Mouse (Mus musculus) hindbrain, embryonic 16.5 days (tissue): Measurements from ENCODE around the gene Dstn. TPM values are rescaled to one million over a fixed set of nuclear protein-coding genes. Genes with fewer than 3 reads are reported as not detected.

Experiments used
- ATAC-seq: fragments of 200-750 bp; cut with Nextera tagmentation; 2 replicates; pipeline ENCODE4 v1.8.0; 2017; ENCODE audit warnings: moderate TSS enrichment, moderate library complexity
- H3K27ac ChIP-seq: fragments of 300-500 bp; sonication (generic); 2 replicates; pipeline ENCODE4 v1.5.1; 2014; ENCODE audit warnings: low read depth, mild to moderate bottlenecking, control low read depth, low read length, moderate library complexity
- H3K27me3 ChIP-seq: fragments of 300-500 bp; sonication (generic); replicated peaks from 2 replicates; pipeline ENCODE4 v1.6.1; 2014; ENCODE audit warnings: low read length; ENCODE audit not compliant: control insufficient read depth, insufficient read depth
- H3K36me3 ChIP-seq: fragments of 300-500 bp; sonication (generic); 2 replicates; pipeline ENCODE4 v1.6.1; 2014; ENCODE audit warnings: mild to moderate bottlenecking, low read length, moderate library complexity, mixed read lengths; ENCODE audit not compliant: control insufficient read depth, insufficient read depth
- H3K4me1 ChIP-seq: fragments of 300-500 bp; sonication (generic); 2 replicates; pipeline ENCODE4 v1.6.1; 2014; ENCODE audit warnings: low read depth, low read length; ENCODE audit not compliant: control insufficient read depth, insufficient read depth
- H3K4me2 ChIP-seq: fragments of 300-500 bp; sonication (generic); 2 replicates; pipeline ENCODE4 v1.6.1; 2014; ENCODE audit warnings: mild to moderate bottlenecking, low read length, control low read depth, moderate library complexity
- H3K4me3 ChIP-seq: fragments of 300-500 bp; sonication (generic); 2 replicates; pipeline ENCODE4 v1.5.1; 2014; ENCODE audit warnings: mild to moderate bottlenecking, low read length, control low read depth, moderate library complexity
- H3K9ac ChIP-seq: fragments of 300-500 bp; sonication (generic); 2 replicates; pipeline ENCODE4 v1.6.1; 2014; ENCODE audit warnings: low read depth, mild to moderate bottlenecking, control low read depth, low read length, moderate library complexity
- H3K9me3 ChIP-seq: fragments of 300-500 bp; sonication (generic); 2 replicates; pipeline ENCODE4 v1.6.1; 2014; ENCODE audit warnings: mild to moderate bottlenecking, low read length, moderate library complexity; ENCODE audit not compliant: control insufficient read depth
- WGBS: fragments of 180-500 bp; shearing (Covaris S2); extraction: QIAGEN DNeasy Blood & Tissue Kit; methylation state at CpG from one replicate; pipeline ENCODE4 v1.1.7; 2014; 5-methylcytosine and 5-hydroxymethylcytosine counted together
- polyA plus RNA-seq: library from polyadenylated mRNA; unstranded; fragments of >200 nt; fragmentation: Nextera tagmentation; extraction: Ambion mirVana; gene quantifications from 2 replicates; pipeline ENCODE4 v1.2.1, GENCODE M21; 2015

The Dstn gene
- polyA plus RNA-seq, 1 experiment from 2014 or later = 431 TPM

- 86% methylated on average over 15 of the region's 15 CpGs for WGBS
- ATAC-seq = no peak
- no peak overlapping the region for H3K4me3 ChIP-seq
- no peaks in the 10 kb centered on the region for H3K36me3 ChIP-seq
- no peaks in the 10 kb centered on the region for H3K9me3 ChIP-seq
- no peak overlapping the region for H3K9ac ChIP-seq
- no peak overlapping the region for H3K27ac ChIP-seq
- H3K4me2 ChIP-seq = no peak overlapping the region
- H3K4me1 ChIP-seq = no peaks in the 10 kb centered on the region
- H3K27me3 ChIP-seq = no peaks in the 10 kb centered on the region
Measured at GRCm38 (mm10) chr2:143889131-143889859, 25.8 kb upstream of the Dstn start.

- no peak overlapping the region for H3K9ac ChIP-seq
- no peaks in the 10 kb centered on the region for H3K9me3 ChIP-seq
- no peak overlapping the region for H3K4me2 ChIP-seq
- no peaks in the 10 kb centered on the region for H3K4me1 ChIP-seq
- no peak for ATAC-seq
- no peaks in the 10 kb centered on the region for H3K36me3 ChIP-seq
- no peaks in the 10 kb centered on the region for H3K27me3 ChIP-seq
- no peak overlapping the region for H3K27ac ChIP-seq
- H3K4me3 ChIP-seq = no peak overlapping the region
- 65% methylated on average over 12 of the region's 12 CpGs for WGBS
Measured at GRCm38 (mm10) chr2:143889860-143890433, 25.2 kb upstream of the Dstn start.

GRCm38 (mm10) chr2:143891302-143892048, 23.6 kb upstream of the Dstn start:
- no peaks in the 10 kb centered on the region for H3K36me3 ChIP-seq
- 91% methylated on average over 10 of the region's 10 CpGs for WGBS
- H3K27ac ChIP-seq = no peak overlapping the region
- ATAC-seq = no peak
- no peaks in the 10 kb centered on the region for H3K27me3 ChIP-seq
- H3K9ac ChIP-seq = no peak overlapping the region
- no peak overlapping the region for H3K4me2 ChIP-seq
- no peaks in the 10 kb centered on the region for H3K9me3 ChIP-seq
- H3K4me3 ChIP-seq = no peak overlapping the region
- H3K4me1 ChIP-seq = no peaks in the 10 kb centered on the region

GRCm38 (mm10) chr2:143899470-143900220, 15.5 kb upstream of the Dstn start:
- no peak overlapping the region for H3K4me3 ChIP-seq
- no peaks in the 10 kb centered on the region for H3K9me3 ChIP-seq
- no peak overlapping the region for H3K4me2 ChIP-seq
- H3K27me3 ChIP-seq = no peaks in the 10 kb centered on the region
- WGBS = 92% methylated on average over 9 of the region's 9 CpGs
- H3K9ac ChIP-seq = no peak overlapping the region
- ATAC-seq = no peak
- no peaks in the 10 kb centered on the region for H3K36me3 ChIP-seq
- no peak overlapping the region for H3K27ac ChIP-seq
- H3K4me1 ChIP-seq = peaks cover 2% of the 10 kb centered on the region; the same call in 1 of the 2 replicates

GRCm38 (mm10) chr2:143900821-143901351, 14.2 kb upstream of the Dstn start:
- WGBS = 74% methylated on average over 5 of the region's 5 CpGs
- H3K4me2 ChIP-seq = no peak overlapping the region
- H3K9ac ChIP-seq = no peak overlapping the region
- H3K4me1 ChIP-seq = peaks cover 2% of the 10 kb centered on the region; the same call in 1 of the 2 replicates
- H3K36me3 ChIP-seq = no peaks in the 10 kb centered on the region
- no peak for ATAC-seq
- no peak overlapping the region for H3K4me3 ChIP-seq
- no peaks in the 10 kb centered on the region for H3K9me3 ChIP-seq
- no peak overlapping the region for H3K27ac ChIP-seq
- no peaks in the 10 kb centered on the region for H3K27me3 ChIP-seq

GRCm38 (mm10) chr2:143903376-143904045, 11.6 kb upstream of the Dstn start:
- no peak overlapping the region for H3K9ac ChIP-seq
- WGBS = 75% methylated on average over 9 of the region's 9 CpGs

GRCm38 (mm10) chr2:143904896-143905295, 10.2 kb upstream of the Dstn start:
- no peak for ATAC-seq
- H3K27me3 ChIP-seq = no peaks in the 10 kb centered on the region

More at GRCm38 (mm10) chr2:143903376-143904045, 11.6 kb upstream of the Dstn start:
- no peaks in the 10 kb centered on the region for H3K27me3 ChIP-seq
- H3K27ac ChIP-seq = no peak overlapping the region
- no peak overlapping the region for H3K4me3 ChIP-seq
- peaks cover 2% of the 10 kb centered on the region; the same call in 1 of the 2 replicates for H3K4me1 ChIP-seq
- H3K9me3 ChIP-seq = no peaks in the 10 kb centered on the region
- no peaks in the 10 kb centered on the region for H3K36me3 ChIP-seq
- no peak for ATAC-seq
- H3K4me2 ChIP-seq = no peak overlapping the region

GRCm38 (mm10) chr2:143909230-143909629, 5.9 kb upstream of the Dstn start:
- Histone ChIP-seq H3K4me2 (no peak overlapping the region), H3K36me3 (no peaks in the 10 kb centered on the region), H3K9me3 (no peaks in the 10 kb centered on the region), H3K9ac (no peak overlapping the region), H3K4me3 (no peak overlapping the region), H3K27ac (no peak overlapping the region), H3K27me3 (no peaks in the 10 kb centered on the region), H3K4me1 (no peaks in the 10 kb centered on the region)
- no peak for ATAC-seq
- 82% methylated on average over 2 of the region's 2 CpGs for WGBS

More at GRCm38 (mm10) chr2:143904896-143905295, 10.2 kb upstream of the Dstn start:
- H3K27ac ChIP-seq = no peak overlapping the region
- 81% methylated on average over 5 of the region's 5 CpGs for WGBS
- no peak overlapping the region for H3K9ac ChIP-seq
- no peak overlapping the region for H3K4me3 ChIP-seq
- no peaks in the 10 kb centered on the region for H3K9me3 ChIP-seq
- no peak overlapping the region for H3K4me2 ChIP-seq
- H3K36me3 ChIP-seq = no peaks in the 10 kb centered on the region
- peaks cover 2% of the 10 kb centered on the region; the same call in 1 of the 2 replicates for H3K4me1 ChIP-seq
